Mouse (Mus musculus) limb, embryonic 10.5 days (tissue): ENCODE data around the gene Pdap1. TPM values are rescaled to one million over a fixed set of nuclear protein-coding genes. Genes with fewer than 3 reads are reported as not detected.

ENCODE experiments used
- DNase-seq: peaks from one replicate; pipeline ENCODE4 v3.0.0-alpha.2; 2017; ENCODE audit warnings: low spot score
- H3K27ac ChIP-seq: fragments of 300-500 bp; sonication (generic); 2 replicates; pipeline ENCODE4 v1.5.1; 2016; ENCODE audit warnings: mild to moderate bottlenecking
- H3K27me3 ChIP-seq: fragments of 300-500 bp; sonication (generic); 2 replicates; pipeline ENCODE4 v1.6.1; 2016; ENCODE audit warnings: low read depth, mild to moderate bottlenecking; ENCODE audit not compliant: poor library complexity, severe bottlenecking
- H3K36me3 ChIP-seq: fragments of 300-500 bp; sonication (generic); 2 replicates; pipeline ENCODE4 v1.6.1; 2016; ENCODE audit warnings: mild to moderate bottlenecking, moderate library complexity
- H3K4me1 ChIP-seq: fragments of 300-500 bp; sonication (generic); 2 replicates; pipeline ENCODE4 v1.6.1; 2016
- H3K4me3 ChIP-seq: fragments of 300-500 bp; sonication (generic); 2 replicates; pipeline ENCODE4 v1.5.1; 2016; ENCODE audit warnings: mild to moderate bottlenecking, moderate library complexity
- H3K9me3 ChIP-seq: fragments of 300-500 bp; sonication (generic); replicated peaks from 2 replicates; pipeline ENCODE4 v1.6.1; 2016; ENCODE audit warnings: mild to moderate bottlenecking
- WGBS: fragments of 180-500 bp; shearing (Covaris S2); methylation state at CpG from one replicate; pipeline ENCODE4 v1.1.7; 2016; 5-methylcytosine and 5-hydroxymethylcytosine counted together
- polyA plus RNA-seq: library from polyadenylated mRNA; unstranded; fragments of >200 nt; fragmentation: Nextera tagmentation; extraction: Ambion mirVana; gene quantifications from 2 replicates; pipeline ENCODE4 v1.2.1, GENCODE M21; 2016

Pdap1 gene
- 133 and 154 TPM in 2 replicates for polyA plus RNA-seq

DNA sequence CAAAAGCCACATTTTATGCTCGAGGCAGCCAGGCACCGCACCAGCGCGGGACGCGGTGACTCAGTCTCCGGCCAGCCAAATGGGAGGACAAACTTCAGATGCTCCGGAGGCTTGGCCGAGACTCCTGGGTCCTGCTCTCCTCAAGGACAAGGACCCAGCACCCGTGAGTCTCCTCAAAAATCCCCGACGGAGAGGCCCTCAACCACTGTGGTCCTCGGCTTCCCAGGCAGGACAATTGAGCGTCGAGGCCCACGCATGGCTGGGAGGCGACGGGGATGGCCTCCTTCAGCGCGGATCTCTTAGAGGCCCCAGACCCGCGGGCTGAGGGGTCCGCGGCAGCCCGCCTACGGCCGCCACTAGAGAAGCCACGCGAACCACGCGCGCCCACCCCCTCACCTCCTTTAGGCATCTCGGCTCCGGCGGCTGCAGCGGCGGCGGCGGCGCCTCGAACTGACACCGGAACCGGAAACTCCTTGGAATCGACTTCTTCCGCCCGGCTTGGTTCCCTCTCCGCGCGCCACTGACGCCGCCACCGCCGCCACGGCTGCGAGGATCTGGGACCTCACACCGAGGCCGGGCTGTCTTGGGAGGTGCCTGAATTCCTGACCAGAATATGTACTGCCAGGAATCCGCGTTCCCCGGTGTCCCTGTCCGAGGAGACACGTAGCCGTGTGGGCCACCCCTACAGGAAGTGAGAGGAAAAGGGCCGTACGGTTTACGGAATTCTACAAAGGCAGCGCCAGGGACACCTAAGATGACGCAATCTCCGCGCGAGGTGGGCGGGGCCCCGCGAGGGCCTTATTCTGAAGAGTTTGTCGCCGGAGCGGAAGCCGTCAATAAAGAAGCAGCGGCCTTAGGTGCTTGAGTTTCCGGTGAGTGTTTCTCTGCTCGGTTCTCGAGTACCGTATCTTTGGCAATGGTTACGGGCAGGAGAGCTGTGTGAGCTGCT, at the start of gene Pdap1, which contains the start of gene Bud31:
TSS of gene Pdap1 (minus strand) at position 668 of the 949 bp plus-strand sequence.
TSS of gene Bud31 (plus strand) at position 792 of the 949 bp plus-strand sequence.
- Histone ChIP-seq H3K27ac (peak within 1 kb of the TSS; percentile 97), H3K27me3 (no peaks in the 10 kb centered on the region), H3K4me3 (peak within 1 kb of the TSS; percentile 95), H3K36me3 (peaks cover 69% of the 10 kb centered on the region), H3K9me3 (no peaks in the 10 kb centered on the region), H3K4me1 (peaks cover 24% of the 10 kb centered on the region)
- under 1% methylated on average over 84 of the region's 84 CpGs for whole genome bisulfite sequencing
- DNase-seq = peak; percentile 97

DNA sequence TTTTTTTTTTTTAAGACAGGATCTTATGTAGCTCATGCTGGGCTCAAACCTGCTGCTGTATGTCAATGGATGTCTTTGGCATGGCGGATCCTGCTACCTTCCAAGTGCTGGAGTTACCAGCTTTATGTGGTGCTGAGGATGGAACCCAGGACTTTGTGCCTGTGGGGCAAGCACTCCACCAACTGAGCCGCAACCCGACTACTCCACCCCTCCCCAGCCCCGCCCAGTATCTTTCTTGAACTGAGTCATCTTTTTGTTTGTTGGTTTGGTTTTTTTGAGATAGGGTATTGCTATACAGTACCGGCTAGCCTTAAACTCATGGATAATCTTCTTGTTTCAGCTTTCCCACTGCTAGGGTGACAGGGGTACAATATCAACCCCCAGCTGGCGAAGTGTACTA, 49.4 kb upstream of the Pdap1 start:
- H3K4me3 ChIP-seq = peak overlapping the region; percentile 92; the same call in 1 of the 2 replicates
- no peak overlapping the region for H3K27ac ChIP-seq
- H3K9me3 ChIP-seq = no peaks in the 10 kb centered on the region
- peaks cover 60% of the 10 kb centered on the region for H3K36me3 ChIP-seq
- peaks cover 18% of the 10 kb centered on the region for H3K4me1 ChIP-seq
- WGBS = 91% methylated on average over 6 of the region's 6 CpGs
- DNase-seq = no peak
- H3K27me3 ChIP-seq = no peaks in the 10 kb centered on the region

DNA sequence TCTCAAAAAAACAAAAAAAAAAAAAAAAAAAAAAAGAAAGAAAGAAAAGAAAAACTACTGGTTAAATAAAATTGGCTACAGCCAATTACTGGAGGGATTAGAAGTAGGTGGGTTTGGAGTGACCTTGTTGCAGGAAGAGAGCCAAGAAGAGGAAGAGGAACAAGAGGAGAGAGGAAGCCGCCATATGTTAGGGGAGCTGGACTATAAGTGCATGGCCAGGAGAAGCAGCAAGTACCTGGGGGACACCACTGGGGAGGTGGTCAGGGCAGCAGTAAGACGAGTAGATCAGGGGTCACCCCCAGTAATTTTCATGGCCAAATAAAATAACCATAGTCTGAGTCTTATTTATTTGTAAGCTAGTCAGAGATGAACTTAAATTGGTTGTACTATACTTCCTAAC, 45.2 kb upstream of the Pdap1 start:
- Histone ChIP-seq H3K4me3 (no peak overlapping the region), H3K4me1 (peaks cover 6% of the 10 kb centered on the region), H3K27me3 (no peaks in the 10 kb centered on the region), H3K9me3 (no peaks in the 10 kb centered on the region), H3K27ac (no peak overlapping the region), H3K36me3 (peaks cover 95% of the 10 kb centered on the region)
- DNase-seq = no peak
- 91% methylated on average over 2 of the region's 2 CpGs for WGBS

- Histone ChIP-seq H3K4me3 (no peak overlapping the region), H3K27ac (no peak overlapping the region), H3K27me3 (no peaks in the 10 kb centered on the region), H3K4me1 (no peaks in the 10 kb centered on the region), H3K36me3 (peaks cover 100% of the 10 kb centered on the region), H3K9me3 (no peaks in the 10 kb centered on the region)
- 85% methylated on average over 18 of the region's 18 CpGs for WGBS
- no peak for DNase-seq
Observed at GRCm38 (mm10) chr5:145178461-145178980, 38.5 kb upstream of the Pdap1 start.

- Histone ChIP-seq H3K4me1 (peaks cover 22% of the 10 kb centered on the region), H3K27ac (peak overlapping the region; percentile 91), H3K36me3 (peaks cover 60% of the 10 kb centered on the region), H3K9me3 (no peaks in the 10 kb centered on the region), H3K27me3 (no peaks in the 10 kb centered on the region), H3K4me3 (peak overlapping the region; percentile 87)
- DNase-seq = no peak
- under 1% methylated on average over 28 of the region's 28 CpGs for WGBS
Observed at GRCm38 (mm10) chr5:145167306-145167661, 27.2 kb upstream of the Pdap1 start.

DNA sequence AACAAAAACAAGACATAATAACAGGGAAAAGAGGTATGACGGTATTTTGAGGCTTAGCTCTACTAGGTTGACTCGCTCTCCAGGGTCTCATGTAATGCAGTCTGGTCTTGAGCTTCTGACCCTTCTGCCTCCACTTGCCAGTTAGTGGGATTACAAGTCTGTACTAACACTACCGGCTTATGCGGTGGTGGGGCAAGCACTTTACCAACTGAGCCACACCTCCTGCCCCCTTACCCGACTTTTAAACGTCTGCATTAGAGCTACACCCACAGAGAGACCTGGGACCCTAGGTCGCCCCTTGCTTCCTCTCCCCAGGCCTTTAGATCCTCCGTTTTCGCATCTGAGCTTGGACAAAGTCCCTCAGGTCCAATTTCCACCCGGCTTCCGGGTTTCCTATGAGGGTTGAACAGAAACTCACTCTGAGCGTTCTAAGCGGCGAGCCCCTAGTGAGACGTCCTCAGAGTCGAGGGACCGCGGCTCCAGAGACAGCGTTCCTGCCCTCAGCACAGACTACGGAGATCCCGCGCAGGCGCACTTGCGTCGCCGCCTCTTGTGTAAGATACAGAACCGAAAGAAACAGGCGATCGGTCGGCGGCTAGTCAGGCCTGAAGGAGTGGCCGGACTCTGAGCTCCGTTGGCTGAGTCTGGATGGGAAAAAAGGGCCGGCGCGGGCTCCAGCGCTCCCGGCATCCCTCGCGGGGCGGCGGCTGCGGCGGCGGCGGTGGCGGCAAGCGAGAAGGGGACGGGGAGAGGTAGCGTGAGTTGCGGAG, 26.7 kb upstream of the Pdap1 start, which contains the start of the genes Ptcd1 and Cpsf4:
TSS of gene Ptcd1 (minus strand) at position 573 of the 770 bp plus-strand sequence.
TSS of gene Cpsf4 (plus strand) at position 678 of the 770 bp plus-strand sequence.
- under 1% methylated on average over 51 of the region's 51 CpGs for WGBS
- Histone ChIP-seq H3K9me3 (no peaks in the 10 kb centered on the region), H3K27me3 (no peaks in the 10 kb centered on the region), H3K36me3 (peaks cover 60% of the 10 kb centered on the region), H3K4me1 (peaks cover 22% of the 10 kb centered on the region), H3K4me3 (peak within 1 kb of the TSS; percentile 87), H3K27ac (peak within 1 kb of the TSS; percentile 91)
- peak; percentile 100 for DNase-seq

- peaks cover 60% of the 10 kb centered on the region for H3K36me3 ChIP-seq
- no peak overlapping the region for H3K27ac ChIP-seq
- WGBS = 89% methylated on average over 15 of the region's 15 CpGs
- no peaks in the 10 kb centered on the region for H3K9me3 ChIP-seq
- peaks cover 22% of the 10 kb centered on the region for H3K4me1 ChIP-seq
- no peaks in the 10 kb centered on the region for H3K27me3 ChIP-seq
- H3K4me3 ChIP-seq = no peak overlapping the region
- DNase-seq = no peak
Observed at GRCm38 (mm10) chr5:145165184-145165583, 25.1 kb upstream of the Pdap1 start.

DNA sequence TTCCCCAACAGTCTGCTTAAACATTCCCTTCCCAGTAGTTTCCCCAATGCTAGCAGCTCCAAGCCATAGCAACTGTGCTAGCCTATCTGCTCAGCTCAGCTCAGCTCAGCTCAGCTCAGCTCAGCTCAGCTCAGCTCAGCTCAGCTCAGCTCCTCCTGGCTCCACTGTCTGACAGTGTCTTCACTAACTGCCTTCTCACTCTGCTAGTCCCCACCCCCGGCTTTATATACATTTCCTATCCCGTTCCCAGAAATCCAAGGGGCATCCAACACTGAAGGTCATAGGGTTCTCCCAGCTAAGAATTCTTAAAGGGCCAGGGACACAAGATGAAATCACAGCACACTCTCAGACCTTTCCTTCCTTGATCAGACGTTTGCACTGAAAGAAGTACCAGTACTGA, 24.7 kb upstream of the Pdap1 start:
- Histone ChIP-seq H3K27me3 (no peaks in the 10 kb centered on the region), H3K36me3 (peaks cover 61% of the 10 kb centered on the region), H3K4me1 (peaks cover 22% of the 10 kb centered on the region), H3K9me3 (no peaks in the 10 kb centered on the region), H3K27ac (no peak overlapping the region), H3K4me3 (no peak overlapping the region)
- 78% methylated on average over 3 of the region's 3 CpGs for WGBS
- DNase-seq = no peak

DNA sequence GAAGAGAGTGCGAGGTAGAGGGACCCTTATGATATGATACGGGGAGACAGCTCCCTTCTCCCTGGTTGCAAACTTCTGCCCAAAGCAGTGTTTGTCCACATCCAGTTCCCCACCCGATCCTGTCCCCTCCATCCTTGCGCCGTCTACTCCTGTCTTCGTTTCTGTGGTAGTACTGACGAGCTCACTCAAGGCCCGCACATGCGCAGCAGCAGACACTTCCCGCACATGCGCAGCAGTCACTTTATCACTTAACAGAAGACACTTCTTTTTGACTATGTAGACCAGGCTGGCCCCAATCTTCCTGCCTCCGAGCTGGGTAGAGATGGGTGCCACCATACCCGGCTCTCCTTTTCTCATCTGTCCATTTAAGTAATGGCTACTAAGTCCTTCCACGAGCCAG, 21.3 kb upstream of the Pdap1 start:
- DNase-seq = no peak
- 94% methylated on average over 14 of the region's 14 CpGs for WGBS
- Histone ChIP-seq H3K4me1 (peaks cover 8% of the 10 kb centered on the region), H3K4me3 (no peak overlapping the region), H3K27me3 (no peaks in the 10 kb centered on the region), H3K27ac (no peak overlapping the region), H3K36me3 (peaks cover 84% of the 10 kb centered on the region), H3K9me3 (no peaks in the 10 kb centered on the region)

DNA sequence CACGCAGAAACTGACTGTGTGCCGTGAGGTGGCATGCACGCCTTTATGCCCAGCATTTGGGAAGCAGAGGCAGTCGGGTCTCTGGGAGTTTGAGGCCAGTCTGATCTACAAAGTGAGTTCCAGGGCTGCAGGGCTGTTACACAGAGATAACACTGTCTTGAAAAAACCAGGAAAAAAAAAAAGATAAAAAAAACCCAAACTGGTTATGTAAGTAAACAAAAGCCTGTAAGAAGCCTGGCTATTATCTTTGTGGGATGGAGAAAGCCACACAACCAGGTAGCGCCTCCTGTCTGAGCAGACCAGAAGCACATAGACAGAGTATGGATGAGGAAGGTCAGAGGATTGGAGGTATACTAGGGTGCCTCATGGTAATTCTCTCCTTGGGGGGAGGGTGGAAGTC, 12.7 kb upstream of the Pdap1 start:
- no peaks in the 10 kb centered on the region for H3K4me1 ChIP-seq
- H3K27ac ChIP-seq = no peak overlapping the region
- H3K4me3 ChIP-seq = no peak overlapping the region
- WGBS = 96% methylated on average over 5 of the region's 5 CpGs
- peaks cover 95% of the 10 kb centered on the region for H3K36me3 ChIP-seq
- DNase-seq = no peak
- no peaks in the 10 kb centered on the region for H3K27me3 ChIP-seq
- no peaks in the 10 kb centered on the region for H3K9me3 ChIP-seq

DNA sequence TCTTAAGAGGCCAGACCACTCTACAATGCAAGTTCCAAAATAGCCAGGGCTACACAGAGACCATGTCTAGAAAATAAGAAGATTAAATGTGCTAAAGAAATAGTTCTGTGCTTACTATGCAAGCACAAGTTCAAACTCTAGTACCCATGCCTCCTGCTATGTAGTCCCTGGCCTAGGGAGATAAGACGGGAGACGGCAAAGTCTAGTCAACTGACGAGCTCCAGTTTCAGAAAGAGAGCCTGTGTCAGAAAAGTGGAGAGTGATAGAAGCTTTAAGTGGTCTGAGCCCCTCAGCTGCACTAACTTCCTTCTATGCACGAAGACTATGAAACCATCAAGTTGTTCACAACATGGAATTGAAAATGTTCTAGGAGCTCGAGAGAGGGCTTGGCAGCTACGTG, 9.3 kb upstream of the Pdap1 start:
- H3K9me3 ChIP-seq = no peaks in the 10 kb centered on the region
- no peaks in the 10 kb centered on the region for H3K4me1 ChIP-seq
- no peak overlapping the region for H3K27ac ChIP-seq
- H3K36me3 ChIP-seq = peaks cover 100% of the 10 kb centered on the region
- no peak for DNase-seq
- no peaks in the 10 kb centered on the region for H3K27me3 ChIP-seq
- WGBS = 94% methylated on average over 6 of the region's 6 CpGs
- no peak overlapping the region for H3K4me3 ChIP-seq

DNA sequence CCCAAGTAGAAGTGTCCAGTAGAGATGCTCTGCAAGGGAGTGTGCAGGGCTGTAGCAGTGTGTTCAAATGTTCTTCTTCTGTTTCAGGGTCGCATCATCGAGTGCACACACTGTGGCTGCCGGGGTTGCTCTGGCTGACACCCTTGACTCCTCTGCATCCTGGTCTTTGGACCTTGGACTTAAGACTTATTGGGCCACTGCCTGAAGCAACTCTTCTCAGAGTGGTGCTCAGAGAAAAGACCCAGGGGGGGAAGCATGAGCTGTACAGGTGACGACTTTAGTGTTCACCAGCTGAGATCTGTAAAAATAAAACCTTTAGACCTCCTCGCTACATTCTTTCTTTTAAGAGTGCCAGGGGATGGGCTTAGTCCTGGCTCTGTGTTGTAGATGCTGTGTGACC, 7.7 kb upstream of the Pdap1 start:
- WGBS = 94% methylated on average over 5 of the region's 5 CpGs
- Histone ChIP-seq H3K4me3 (no peak overlapping the region), H3K27ac (no peak overlapping the region), H3K4me1 (no peaks in the 10 kb centered on the region), H3K27me3 (no peaks in the 10 kb centered on the region), H3K36me3 (peaks cover 100% of the 10 kb centered on the region), H3K9me3 (no peaks in the 10 kb centered on the region)
- DNase-seq = no peak
